ENCODE assay signal across 22 mouse cellular contexts in genomic region chr5:143811653-143812052, GRCm38 (mm10).
"Had no signal": no experiment of that assay in that cellular context is flagged by ENCODE, and none has a peak within 500 bp of the region (broad histone marks: within the 10 kb centered on the region; RNA-seq: fewer than 3 reads in every experiment).

No protein-coding gene starts in this region.

- DNase-seq: gastrocnemius, postnatal 14 days; gastrocnemius, postnatal 36 days; heart, adult 18-20 months; heart, postnatal 14 days; heart, postnatal 36 days; kidney, adult 11 months; kidney, adult 2 months; kidney, adult 9 months; kidney, postnatal 14 days; kidney, postnatal 36 days; layer of hippocampus, adult 9-11 months; layer of hippocampus, postnatal 36 days; left cerebral cortex, postnatal 4 days had no signal

- H3K9me3 ChIP-seq: heart, embryonic 13.5 days; heart, embryonic 15.5 days; hindbrain, embryonic 13.5 days; hindbrain, embryonic 15.5 days; kidney, embryonic 15.5 days; limb, embryonic 13.5 days; limb, embryonic 15.5 days had no signal

- H3K4me1 ChIP-seq: heart, embryonic 13.5 days; heart, embryonic 15.5 days; hindbrain, embryonic 13.5 days; hindbrain, embryonic 15.5 days; kidney, embryonic 15.5 days; limb, embryonic 13.5 days; limb, embryonic 15.5 days had no signal

- H3K27me3 ChIP-seq: heart, embryonic 13.5 days; heart, embryonic 15.5 days; hindbrain, embryonic 13.5 days; hindbrain, embryonic 15.5 days; kidney, embryonic 15.5 days; limb, embryonic 13.5 days; limb, embryonic 15.5 days had no signal

- H3K4me3 ChIP-seq: heart, embryonic 13.5 days; heart, embryonic 15.5 days; hindbrain, embryonic 13.5 days; hindbrain, embryonic 15.5 days; kidney, embryonic 15.5 days; limb, embryonic 13.5 days; limb, embryonic 15.5 days had no signal

- H3K36me3 ChIP-seq: heart, embryonic 13.5 days; heart, embryonic 15.5 days; hindbrain, embryonic 13.5 days; hindbrain, embryonic 15.5 days; kidney, embryonic 15.5 days; limb, embryonic 13.5 days; limb, embryonic 15.5 days had no signal

- H3K27ac ChIP-seq: heart, embryonic 13.5 days; heart, embryonic 15.5 days; hindbrain, embryonic 13.5 days; hindbrain, embryonic 15.5 days; hindbrain, postnatal 0 days; kidney, embryonic 15.5 days; kidney, postnatal 0 days; limb, embryonic 13.5 days; limb, embryonic 15.5 days had no signal
